Mouse (Mus musculus) myocyte (in vitro differentiated cells): ENCODE measurements around the gene Ucn2.

ENCODE experiments used
- MAX ChIP-seq: IDR thresholded peaks from one replicate; pipeline ENCODE4 v1.6.1; 2011; ENCODE audit warnings: low read depth, mild to moderate bottlenecking, control low read depth
- MYOD1 ChIP-seq, 3 experiments: IDR thresholded peaks; one replicate each; pipeline ENCODE4 v1.6.1; 2011; ENCODE audit warnings: control low read depth in 2 of 3, low read depth in 2 of 3, mild to moderate bottlenecking in 2 of 3, moderate library complexity in 1 of 3; ENCODE audit not compliant: insufficient read length in 2 of 3, control insufficient read depth in 1 of 3
- MYOG ChIP-seq, 3 experiments: IDR thresholded peaks; one replicate each; pipeline ENCODE4 v1.6.1; 2011; ENCODE audit warnings: control low read depth in 2 of 3, low read depth in 2 of 3, mild to moderate bottlenecking in 2 of 3; ENCODE audit not compliant: insufficient read length in 2 of 3, control insufficient read depth in 1 of 3, insufficient read depth in 1 of 3
- POLR2A ChIP-seq: IDR thresholded peaks from one replicate; pipeline ENCODE4 v1.6.1; 2011; ENCODE audit warnings: low read depth, mild to moderate bottlenecking, control low read depth, moderate library complexity; ENCODE audit not compliant: insufficient read length
- POLR2AphosphoS2 ChIP-seq: IDR thresholded peaks from one replicate; pipeline ENCODE4 v1.6.1; 2011; ENCODE audit warnings: low read depth, control low read depth; ENCODE audit not compliant: insufficient read length
- SRF ChIP-seq: IDR thresholded peaks from one replicate; pipeline ENCODE4 v1.6.1; 2011; ENCODE audit warnings: low read depth; ENCODE audit not compliant: control insufficient read depth, insufficient read length
- USF1 ChIP-seq: IDR thresholded peaks from one replicate; pipeline ENCODE4 v1.6.1; 2011; ENCODE audit warnings: low read depth, mild to moderate bottlenecking, control low read depth, moderate library complexity

- TF ChIP-seq MYOG (IDR thresholded peaks at IDR 0.05; ENCODE audit: control insufficient read depth in 1 of 3, insufficient read depth in 1 of 3, insufficient read length in 2 of 3, low read depth in 2 of 3) = peak in 1 of 3 experiments; percentile 71
- no peak for TF ChIP-seq POLR2A
- TF ChIP-seq MAX = no peak
- peak in 1 of 3 experiments; percentile 18 for TF ChIP-seq MYOD1 (IDR thresholded peaks at IDR 0.05; ENCODE audit: control insufficient read depth in 1 of 3, insufficient read length in 2 of 3, low read depth in 2 of 3)
- no peak for TF ChIP-seq SRF
- TF ChIP-seq POLR2AphosphoS2 = no peak
- TF ChIP-seq USF1 = no peak
Observed at GRCm38 (mm10) chr9:109027521-109027920, 41.7 kb downstream of the Ucn2 start.
